Mouse (Mus musculus) mouse trophoblast stem cell (cell line): ENCODE measurements around the gene St7.
"Not testable (repeated sequence)": the region's sequence is repeated elsewhere in the genome, so short reads cannot be mapped to it uniquely, and the experiment has no call there.

Source experiments
- in situ Hi-C, 2 experiments: fragments of 300-500 bp; cut with MseI, MboI; formaldehyde crosslinking; loops; 2 replicates in 1 of 2; 3 replicates in 1 of 2; pipeline ENCODE4 v1.15.1; 2025

Gene St7

GRCm38 (mm10) chr6:17692647-17693046 lies at the start of gene St7:
St7 (plus strand) TSS chr6:17692933.
- in situ Hi-C loops: no loop called here

- in situ Hi-C loops: no loop called here
Observed at GRCm38 (mm10) chr6:17646107-17646506, 46.6 kb upstream of the St7 start.

- in situ Hi-C loops: no loop called here
Observed at GRCm38 (mm10) chr6:17652132-17652531, 40.6 kb upstream of the St7 start.

GRCm38 (mm10) chr6:17655080-17655479 lies 37.7 kb upstream of the St7 start:
- in situ Hi-C loops: no loop called here

GRCm38 (mm10) chr6:17657308-17657707 lies 35.4 kb upstream of the St7 start:
- in situ Hi-C loops: no loop called here

GRCm38 (mm10) chr6:17665348-17665747 lies 27.4 kb upstream of the St7 start:
- in situ Hi-C loops: no loop called here

GRCm38 (mm10) chr6:17666024-17666423 lies 26.7 kb upstream of the St7 start:
- in situ Hi-C loops: no loop called here

GRCm38 (mm10) chr6:17667813-17668212 lies 24.9 kb upstream of the St7 start:
- in situ Hi-C loops: no loop called here

- in situ Hi-C loops: no loop called here
Observed at GRCm38 (mm10) chr6:17668334-17668733, 24.4 kb upstream of the St7 start.

GRCm38 (mm10) chr6:17669826-17670225 lies 22.9 kb upstream of the St7 start:
- in situ Hi-C loops: no loop called here

GRCm38 (mm10) chr6:17675019-17675756 lies 17.5 kb upstream of the St7 start:
- in situ Hi-C loops: loop anchor here in 1 of 2 experiments (5.0 kb wide), 1 partner anchor 167 kb away; no protein-coding TSS in a partner anchor

GRCm38 (mm10) chr6:17677008-17677407 lies 15.7 kb upstream of the St7 start:
- in situ Hi-C loops: loop anchor here in 1 of 2 experiments (5.0 kb wide), 1 partner anchor 165 kb away; no protein-coding TSS in a partner anchor

- in situ Hi-C loops: no loop called here
Observed at GRCm38 (mm10) chr6:17680266-17680925, 12.3 kb upstream of the St7 start.

- in situ Hi-C loops: no loop called here
Observed at GRCm38 (mm10) chr6:17681810-17682209, 10.9 kb upstream of the St7 start.

- in situ Hi-C loops: no loop called here
Observed at GRCm38 (mm10) chr6:17688676-17689075, 4.1 kb upstream of the St7 start.

- in situ Hi-C loops: no loop called here
Observed at GRCm38 (mm10) chr6:17693726-17694549, 1.2 kb downstream of the St7 start.

GRCm38 (mm10) chr6:17694550-17694951 lies 1.8 kb downstream of the St7 start:
- in situ Hi-C loops: no loop called here

GRCm38 (mm10) chr6:17696321-17696734 lies 3.6 kb downstream of the St7 start:
- in situ Hi-C loops: no loop called here

GRCm38 (mm10) chr6:17700936-17701612 lies 8.3 kb downstream of the St7 start:
- in situ Hi-C loops: no loop called here

GRCm38 (mm10) chr6:17704038-17704437 lies 11.3 kb downstream of the St7 start:
- in situ Hi-C loops: not testable (repeated sequence)

GRCm38 (mm10) chr6:17705973-17706372 lies 13.2 kb downstream of the St7 start:
- in situ Hi-C loops: no loop called here

- in situ Hi-C loops: no loop called here
Observed at GRCm38 (mm10) chr6:17718978-17719377, 26.2 kb downstream of the St7 start.
